Mouse (Mus musculus): ENCODE results near the gene Trappc3. TPM values are rescaled to one million over a fixed set of nuclear protein-coding genes. Genes with fewer than 3 reads are reported as not detected.

Gene Trappc3
- polyA plus RNA-seq, 1 experiment from 2014 or later: 115 TPM

DNA sequence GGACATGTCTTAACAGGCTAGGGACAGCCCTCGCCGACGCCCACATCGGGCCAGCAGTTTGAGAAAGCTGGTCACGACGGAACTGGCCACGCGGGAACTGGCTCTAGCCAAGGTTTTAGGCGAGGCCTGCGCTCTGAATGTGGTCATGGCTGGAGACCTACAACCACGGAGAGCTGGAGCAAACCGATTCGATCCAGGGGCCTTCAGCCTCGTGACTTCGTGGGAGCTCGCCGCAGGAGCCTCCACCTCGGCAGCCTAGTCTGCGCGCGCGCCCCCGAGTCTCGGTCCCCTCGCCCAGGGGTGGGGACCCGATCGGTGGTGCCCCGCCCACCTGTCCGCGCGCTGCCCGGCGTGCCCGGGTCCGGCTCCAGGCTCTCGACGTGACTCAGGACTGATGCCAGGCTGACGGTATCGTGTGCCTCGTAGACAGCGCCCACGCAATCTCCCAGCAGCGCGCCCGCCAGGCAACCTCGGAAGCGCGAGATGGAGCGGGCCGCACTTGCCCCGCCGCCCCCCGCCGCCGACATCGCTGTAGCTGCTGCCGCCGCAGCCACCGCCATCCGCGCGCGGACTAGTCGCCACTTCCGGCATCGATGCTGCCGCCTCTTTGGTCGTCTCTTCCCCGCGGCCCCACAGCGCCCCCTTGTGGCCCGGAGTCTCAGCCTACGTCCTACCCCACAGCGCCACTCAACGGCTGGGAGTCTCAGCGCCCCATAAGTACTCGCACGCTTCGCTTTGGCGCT lies 59.2 kb downstream of the Trappc3 start, which contains the start of gene Adprhl2:
Gene Adprhl2 (minus strand): TSS at position 593 of the 743 bp plus-strand sequence.
- H3K9me3 ChIP-seq (ENCODE audit: control insufficient read depth): no peaks in the 10 kb centered on the region
- no peaks in the 10 kb centered on the region for H3K27me3 ChIP-seq (replicated peaks; ENCODE audit: control insufficient read depth, insufficient read depth, low read length)
- no peaks in the 10 kb centered on the region for H3K4me1 ChIP-seq (replicated peaks; ENCODE audit: control insufficient read depth, insufficient read depth, low read length)
- TF ChIP-seq CTCF (IDR thresholded peaks at IDR 0.05; ENCODE audit: low read depth): peak; percentile 100
- H3K36me3 ChIP-seq (ENCODE audit: control insufficient read depth, insufficient read depth): peaks cover 22% of the 10 kb centered on the region
- peak within 1 kb of the TSS; percentile 93 for H3K4me3 ChIP-seq (ENCODE audit: low read depth, low read length)
- H3K4me2 ChIP-seq (replicated peaks; ENCODE audit: low read depth): peak within 1 kb of the TSS; percentile 86
- H3K9ac ChIP-seq (ENCODE audit: low read depth, low read length): peak within 1 kb of the TSS; percentile 82
- peak; percentile 77 for ATAC-seq
- H3K27ac ChIP-seq (ENCODE audit: low read depth, low read length): peak within 1 kb of the TSS; percentile 78
- under 1% methylated on average over 80 of the region's 80 CpGs for WGBS

DNA sequence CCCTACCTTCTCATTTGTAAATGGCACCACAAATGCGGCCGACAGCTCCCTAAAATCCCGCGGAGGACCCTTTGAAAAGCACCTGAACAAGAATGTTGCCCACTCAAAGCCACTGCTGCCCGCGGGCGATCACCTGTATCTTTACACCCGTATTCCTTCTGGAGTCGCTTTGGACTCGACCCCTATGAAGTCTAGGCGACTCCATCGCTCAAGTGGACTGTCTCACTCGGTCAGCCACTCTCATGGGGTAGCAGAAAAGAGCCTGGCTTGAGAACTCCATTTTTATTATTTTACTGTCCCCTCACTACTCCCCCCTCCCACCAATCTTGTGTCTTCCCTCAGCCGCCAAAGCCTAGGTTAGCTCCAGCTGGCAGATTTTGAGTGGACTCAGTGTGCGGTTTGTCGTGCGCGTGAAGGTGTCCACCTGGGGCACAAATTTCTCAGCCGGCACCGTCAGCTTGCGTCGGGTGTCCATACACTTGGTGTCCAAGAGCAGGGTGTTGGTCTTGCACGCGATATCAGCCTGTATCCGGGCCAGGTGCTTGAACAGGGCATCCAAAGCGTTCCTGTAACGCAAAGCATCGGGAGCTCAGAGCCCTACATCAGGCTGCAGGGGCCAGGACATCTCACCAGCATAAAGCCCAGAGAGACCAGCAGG lies 59.9 kb downstream of the Trappc3 start:
- no peak for TF ChIP-seq CTCF (IDR thresholded peaks at IDR 0.05; ENCODE audit: low read depth)
- peak overlapping the region; percentile 82; the same call in 1 of the 2 replicates for H3K9ac ChIP-seq (ENCODE audit: low read depth, low read length)
- H3K4me2 ChIP-seq (replicated peaks; ENCODE audit: low read depth): peak overlapping the region; percentile 86
- no peaks in the 10 kb centered on the region for H3K4me1 ChIP-seq (replicated peaks; ENCODE audit: control insufficient read depth, insufficient read depth, low read length)
- ATAC-seq: no peak; the same call in 1 of the 2 replicates
- peaks cover 15% of the 10 kb centered on the region for H3K36me3 ChIP-seq (ENCODE audit: control insufficient read depth, insufficient read depth)
- 57% methylated on average over 28 of the region's 28 CpGs for WGBS
- no peak overlapping the region for H3K27ac ChIP-seq (ENCODE audit: low read depth, low read length)
- H3K27me3 ChIP-seq (replicated peaks; ENCODE audit: control insufficient read depth, insufficient read depth, low read length): no peaks in the 10 kb centered on the region
- peak overlapping the region; percentile 93 for H3K4me3 ChIP-seq (ENCODE audit: low read depth, low read length)
- no peaks in the 10 kb centered on the region for H3K9me3 ChIP-seq (ENCODE audit: control insufficient read depth)

GRCm38 (mm10) chr4:126322646-126323045 lies 60.5 kb downstream of the Trappc3 start:
- Histone ChIP-seq H3K4me2 (replicated peaks; ENCODE audit: low read depth) (no peak overlapping the region), H3K27ac (ENCODE audit: low read depth, low read length) (no peak overlapping the region), H3K9ac (ENCODE audit: low read depth, low read length) (no peak overlapping the region), H3K4me3 (ENCODE audit: low read depth, low read length) (no peak overlapping the region), H3K27me3 (replicated peaks; ENCODE audit: control insufficient read depth, insufficient read depth, low read length) (no peaks in the 10 kb centered on the region), H3K4me1 (replicated peaks; ENCODE audit: control insufficient read depth, insufficient read depth, low read length) (no peaks in the 10 kb centered on the region), H3K9me3 (ENCODE audit: control insufficient read depth) (no peaks in the 10 kb centered on the region), H3K36me3 (ENCODE audit: control insufficient read depth, insufficient read depth) (peaks cover 8% of the 10 kb centered on the region)
- no peak for TF ChIP-seq CTCF (IDR thresholded peaks at IDR 0.05; ENCODE audit: low read depth)
- no peak for ATAC-seq
- 95% methylated on average over 13 of the region's 13 CpGs for WGBS

GRCm38 (mm10) chr4:126324861-126325260 lies 62.7 kb downstream of the Trappc3 start:
- H3K9ac ChIP-seq (ENCODE audit: low read depth, low read length): no peak overlapping the region
- no peaks in the 10 kb centered on the region for H3K4me1 ChIP-seq (replicated peaks; ENCODE audit: control insufficient read depth, insufficient read depth, low read length)
- no peak overlapping the region for H3K27ac ChIP-seq (ENCODE audit: low read depth, low read length)
- no peak for ATAC-seq
- no peaks in the 10 kb centered on the region for H3K9me3 ChIP-seq (ENCODE audit: control insufficient read depth)
- H3K4me3 ChIP-seq (ENCODE audit: low read depth, low read length): peak overlapping the region; percentile 21; the same call in 1 of the 2 replicates
- H3K27me3 ChIP-seq (replicated peaks; ENCODE audit: control insufficient read depth, insufficient read depth, low read length): no peaks in the 10 kb centered on the region
- WGBS: 43% methylated on average over 13 of the region's 13 CpGs
- H3K36me3 ChIP-seq (ENCODE audit: control insufficient read depth, insufficient read depth): no peaks in the 10 kb centered on the region
- H3K4me2 ChIP-seq (replicated peaks; ENCODE audit: low read depth): peak overlapping the region; percentile 66
- TF ChIP-seq CTCF (IDR thresholded peaks at IDR 0.05; ENCODE audit: low read depth): no peak

- TF ChIP-seq CTCF (IDR thresholded peaks at IDR 0.05; ENCODE audit: low read depth): no peak
- H3K9ac ChIP-seq (ENCODE audit: low read depth, low read length): no peak within 1 kb of the TSS
- H3K9me3 ChIP-seq (ENCODE audit: control insufficient read depth): no peaks in the 10 kb centered on the region
- peak within 1 kb of the TSS; percentile 66 for H3K4me2 ChIP-seq (replicated peaks; ENCODE audit: low read depth)
- WGBS: 8% methylated on average over 23 of the region's 23 CpGs
- no peaks in the 10 kb centered on the region for H3K4me1 ChIP-seq (replicated peaks; ENCODE audit: control insufficient read depth, insufficient read depth, low read length)
- H3K27me3 ChIP-seq (replicated peaks; ENCODE audit: control insufficient read depth, insufficient read depth, low read length): no peaks in the 10 kb centered on the region
- no peaks in the 10 kb centered on the region for H3K36me3 ChIP-seq (ENCODE audit: control insufficient read depth, insufficient read depth)
- peak within 1 kb of the TSS; percentile 21; the same call in 1 of the 2 replicates for H3K4me3 ChIP-seq (ENCODE audit: low read depth, low read length)
- no peak for ATAC-seq
- H3K27ac ChIP-seq (ENCODE audit: low read depth, low read length): no peak within 1 kb of the TSS
These were observed 63.2 kb downstream of the Trappc3 start, which contains the start of gene Tekt2 for GRCm38 (mm10) chr4:126325281-126325861. Gene Tekt2, minus strand, starts transcription at chr4:126325688.

Other genes with a start within 250 kb of the Trappc3 start
- gene Csf3r, start 237.8 kb upstream of the Trappc3 start, polyA plus RNA-seq (2015; fragmentation: Nextera tagmentation; extraction: Ambion mirVana): 0.26 and 0.40 TPM in 2 replicates
- gene Mrps15, start 215.4 kb upstream of the Trappc3 start, polyA plus RNA-seq (2015; fragmentation: Nextera tagmentation; extraction: Ambion mirVana): 91.5 and 95.0 TPM in 2 replicates
- gene Oscp1, start 203.8 kb upstream of the Trappc3 start, polyA plus RNA-seq (2015; fragmentation: Nextera tagmentation; extraction: Ambion mirVana): 2.7 and 3.5 TPM in 2 replicates
- 49.0 and 50.4 TPM in 2 replicates for gene Lsm10, start 165.7 kb upstream of the Trappc3 start, polyA plus RNA-seq (2015; fragmentation: Nextera tagmentation; extraction: Ambion mirVana)
- 14.5 and 14.6 TPM in 2 replicates for gene Stk40, start 158.4 kb upstream of the Trappc3 start, polyA plus RNA-seq (2015; fragmentation: Nextera tagmentation; extraction: Ambion mirVana)
- 28.9 and 29.0 TPM in 2 replicates for gene Eva1b, start 114.6 kb upstream of the Trappc3 start, polyA plus RNA-seq (2015; fragmentation: Nextera tagmentation; extraction: Ambion mirVana)
- 10.0 and 12.3 TPM in 2 replicates for gene Sh3d21, start 98.8 kb upstream of the Trappc3 start, polyA plus RNA-seq (2015; fragmentation: Nextera tagmentation; extraction: Ambion mirVana)
- gene Thrap3, start 59.6 kb upstream of the Trappc3 start, polyA plus RNA-seq (2015; fragmentation: Nextera tagmentation; extraction: Ambion mirVana): 56.7 and 67.5 TPM in 2 replicates
- 11.7 and 12.2 TPM in 2 replicates for gene Map7d1, start 6.0 kb upstream of the Trappc3 start, polyA plus RNA-seq (2015; fragmentation: Nextera tagmentation; extraction: Ambion mirVana)
- 1.5 and 2.2 TPM in 2 replicates for gene Col8a2, start 24.5 kb downstream of the Trappc3 start, polyA plus RNA-seq (2015; fragmentation: Nextera tagmentation; extraction: Ambion mirVana)
- gene Adprhl2, start 59.4 kb downstream of the Trappc3 start, polyA plus RNA-seq (2015; fragmentation: Nextera tagmentation; extraction: Ambion mirVana): 41.7 and 43.0 TPM in 2 replicates
- gene Tekt2, start 63.4 kb downstream of the Trappc3 start, polyA plus RNA-seq (2015; fragmentation: Nextera tagmentation; extraction: Ambion mirVana): 1.6 and 2.1 TPM in 2 replicates
- gene Ago3, start 167.2 kb downstream of the Trappc3 start, polyA plus RNA-seq (2015; fragmentation: Nextera tagmentation; extraction: Ambion mirVana): 9.3 and 10.5 TPM in 2 replicates
- 2.7 and 3.2 TPM in 2 replicates for gene Ago1, start 206.3 kb downstream of the Trappc3 start, polyA plus RNA-seq (2015; fragmentation: Nextera tagmentation; extraction: Ambion mirVana)